Mouse (Mus musculus) T-helper 2 cell (primary cell): ENCODE data around the gene Ccr3.
"Not testable (repeated sequence)": the region's sequence is repeated elsewhere in the genome, so short reads cannot be mapped to it uniquely, and the experiment has no call there.

Source experiments
- in situ Hi-C: fragments of 300-600 bp; cut with MboI, MseI; formaldehyde crosslinking; loops from one replicate; pipeline ENCODE4 v1.15.1; 2025; ENCODE audit warnings: high pct_unique_total_duplicates

Ccr3 gene

GRCm38 (mm10) chr9:124040932-124041331 is 19.2 kb downstream of the Ccr3 start:
- in situ Hi-C loops: no loop called here

- in situ Hi-C loops: no loop called here
Observed at GRCm38 (mm10) chr9:124053532-124053931, 31.8 kb downstream of the Ccr3 start.

GRCm38 (mm10) chr9:124056158-124056709 is 34.5 kb downstream of the Ccr3 start:
- in situ Hi-C loops: no loop called here

GRCm38 (mm10) chr9:124059660-124060352 is 38.0 kb downstream of the Ccr3 start:
- in situ Hi-C loops: loop anchor here (10.0 kb wide), 1 partner anchor 135 kb away; no protein-coding TSS in a partner anchor

- in situ Hi-C loops: loop anchor here (10.0 kb wide), 1 partner anchor 137 kb away; no protein-coding TSS in a partner anchor
Observed at GRCm38 (mm10) chr9:124061474-124062432, 40.0 kb downstream of the Ccr3 start.

- in situ Hi-C loops: loop anchor here (10.0 kb wide), 1 partner anchor 142 kb away; no protein-coding TSS in a partner anchor
Observed at GRCm38 (mm10) chr9:124066572-124067103, 44.9 kb downstream of the Ccr3 start.

- in situ Hi-C loops: loop anchor here (10.0 kb wide), 1 partner anchor 144 kb away; no protein-coding TSS in a partner anchor
Observed at GRCm38 (mm10) chr9:124068098-124069058, 46.6 kb downstream of the Ccr3 start.

GRCm38 (mm10) chr9:124071506-124071905 is 49.7 kb downstream of the Ccr3 start:
- in situ Hi-C loops: no loop called here

GRCm38 (mm10) chr9:124079803-124080202 is 58.0 kb downstream of the Ccr3 start:
- in situ Hi-C loops: no loop called here

- in situ Hi-C loops: not testable (repeated sequence)
Observed at GRCm38 (mm10) chr9:124080471-124080870, 58.7 kb downstream of the Ccr3 start.
